Mouse (Mus musculus) left cerebral cortex, postnatal 4 days (tissue): ENCODE measurements at regions not wholly inside any gene's neighbourhood (a gene's known extent, or its start where the extent isn't known, plus 50 kb on each side); places are given as distances from the start of the nearest gene placed in this dataset.

ENCODE experiments used
- DNase-seq: peaks from one replicate; pipeline ENCODE4 v3.0.0-alpha.2; 2022
- intact Hi-C: fragments of 180-260 bp; cut with DNase I; formaldehyde crosslinking; loops from one replicate; pipeline ENCODE4 v1.15.1; 2025

- DNase-seq = no peak
- intact Hi-C loops = no loop called here
Observed at GRCm38 (mm10) chr5:4697346-4698095, 60.3 kb downstream of the Fzd1 start.

DNA sequence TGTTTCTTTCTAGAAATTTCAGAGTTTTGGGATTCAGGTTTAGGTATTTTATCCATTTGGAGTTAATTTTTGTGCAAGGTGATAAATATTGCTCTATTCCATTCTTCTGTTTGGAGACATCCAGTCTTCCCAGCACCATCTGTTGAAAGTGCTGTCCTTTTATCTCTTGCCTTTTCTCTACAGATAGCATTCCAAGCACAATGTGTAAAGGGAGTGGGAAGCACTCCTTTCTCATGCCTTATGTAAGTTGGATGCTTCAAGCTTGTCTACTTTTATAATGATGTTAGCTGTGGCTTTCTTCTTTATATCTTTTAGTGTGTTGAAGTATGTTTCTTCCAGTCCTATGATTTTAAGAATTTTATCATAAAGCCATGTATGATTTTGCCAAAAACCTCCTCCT lies 61.1 kb downstream of the Fzd1 start:
- intact Hi-C loops = no loop called here

GRCm38 (mm10) chr5:4689130-4689529 lies 68.7 kb downstream of the Fzd1 start:
- no peak for DNase-seq
- intact Hi-C loops = loop anchor here (2.0 kb wide), 1 partner anchor 20 kb away; no protein-coding TSS in a partner anchor

More for the DNA sequence above, 61.1 kb downstream of the Fzd1 start:
- no peak for DNase-seq

GRCm38 (mm10) chr5:4675316-4675715 lies 82.5 kb downstream of the Fzd1 start:
- intact Hi-C loops = no loop called here
- no peak for DNase-seq

GRCm38 (mm10) chr5:4666381-4666780 lies 91.5 kb downstream of the Fzd1 start:
- DNase-seq = peak; percentile 5
- intact Hi-C loops = no loop called here

DNA sequence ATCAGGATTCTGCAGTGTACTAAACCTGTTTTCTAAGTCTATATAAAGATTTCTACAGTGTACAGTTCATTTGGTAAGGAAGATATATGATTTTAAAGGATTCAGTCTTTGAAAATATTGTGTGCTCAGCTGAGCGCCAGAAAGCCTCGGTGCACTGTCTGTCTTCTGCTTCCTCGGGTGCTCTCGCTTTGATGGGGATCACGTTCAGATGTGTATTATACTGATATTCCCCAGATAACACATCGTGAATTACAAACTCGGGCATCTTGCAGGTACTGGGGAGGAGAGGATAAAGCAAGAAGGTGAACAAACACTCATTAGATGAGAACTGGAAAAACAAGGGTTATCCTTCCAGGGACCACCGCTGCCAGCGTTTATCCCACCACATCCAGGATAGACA lies 91.9 kb downstream of the Fzd1 start:
- DNase-seq = no peak
- intact Hi-C loops = no loop called here

GRCm38 (mm10) chr5:4664918-4665317 lies 92.9 kb downstream of the Fzd1 start:
- no peak for DNase-seq
- intact Hi-C loops = no loop called here

DNA sequence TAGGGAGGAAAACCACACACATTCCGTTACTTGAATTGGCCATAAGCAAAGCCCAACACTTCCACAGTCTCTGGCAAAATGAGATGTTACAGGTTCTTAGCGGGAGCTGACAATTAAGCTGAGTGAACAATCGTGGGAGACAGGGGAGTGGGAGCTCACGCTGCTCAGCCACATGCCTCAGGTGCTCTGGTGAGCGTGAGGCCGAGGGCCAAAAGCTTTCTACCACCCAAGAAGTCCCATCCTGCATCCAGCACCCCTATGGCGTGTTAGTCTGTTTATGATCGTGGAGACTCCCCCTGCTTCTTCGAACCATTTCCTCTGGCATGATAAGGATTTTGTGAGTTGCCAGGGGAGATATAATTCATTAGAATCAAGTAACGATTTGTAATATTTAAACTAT lies 93.3 kb downstream of the Fzd1 start:
- DNase-seq = peak; percentile 64
- intact Hi-C loops = no loop called here

- no peak for DNase-seq
- intact Hi-C loops = no loop called here
Observed at GRCm38 (mm10) chr5:4662198-4662585, 95.6 kb downstream of the Fzd1 start.

DNA sequence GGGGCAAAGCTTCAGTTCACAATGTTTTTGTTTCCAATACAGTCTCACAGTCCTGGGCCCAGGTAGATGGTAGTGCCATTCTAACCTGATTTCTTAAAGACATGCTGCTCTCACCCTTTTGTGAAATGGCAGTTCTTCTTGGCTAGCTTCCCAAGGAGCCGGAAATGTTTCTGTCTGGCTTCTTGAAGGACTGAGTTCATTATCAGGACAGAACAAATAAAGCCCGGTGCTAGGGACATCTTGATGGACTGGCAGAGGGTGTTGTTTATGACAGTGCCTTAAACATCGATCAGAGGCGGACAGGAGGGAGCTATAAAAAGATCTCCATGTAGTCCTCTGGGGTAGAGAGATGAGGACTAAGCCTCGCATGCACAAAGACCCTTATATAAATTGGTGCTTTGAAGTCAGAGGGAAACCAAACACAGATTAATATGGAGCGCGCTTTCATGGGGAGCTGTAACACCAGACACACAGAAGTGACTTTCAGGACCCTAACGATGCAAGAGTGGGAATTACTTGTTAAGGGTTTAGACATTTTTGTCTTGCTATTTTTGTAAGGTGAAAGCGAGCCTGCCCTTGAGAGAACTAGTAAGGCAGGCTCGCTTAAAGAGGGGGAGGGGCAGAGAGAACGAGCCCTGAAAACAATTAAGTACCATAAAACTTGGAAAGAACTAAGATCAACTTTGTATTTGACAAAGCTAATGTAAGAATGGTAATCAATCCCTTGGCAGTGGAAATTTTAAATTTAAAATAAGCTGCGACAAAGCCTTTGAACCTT lies 96.2 kb downstream of the Fzd1 start:
- intact Hi-C loops = no loop called here

GRCm38 (mm10) chr5:4657982-4658381 lies 99.9 kb downstream of the Fzd1 start:
- DNase-seq = no peak
- intact Hi-C loops = no loop called here

More for the DNA sequence above, 96.2 kb downstream of the Fzd1 start:
- DNase-seq = no peak

DNA sequence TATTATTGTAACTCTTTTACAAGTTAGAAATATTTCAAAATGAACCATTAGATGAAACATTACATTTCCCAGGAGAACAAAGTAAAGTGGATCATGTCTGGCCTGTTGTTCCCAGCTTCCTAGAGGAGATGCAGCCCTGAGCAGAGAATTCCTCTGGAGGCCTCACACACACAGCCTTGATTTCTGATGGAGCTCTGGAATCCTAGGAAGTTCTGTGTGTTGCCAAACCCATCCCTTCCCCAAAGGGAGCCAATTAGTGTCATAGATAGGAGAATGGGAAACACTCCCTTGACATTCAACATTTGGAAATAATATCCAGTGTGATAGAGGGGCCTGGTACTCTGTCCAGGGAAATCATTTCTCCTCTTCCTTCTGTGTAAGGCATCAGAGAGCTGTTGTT lies 103.6 kb downstream of the Fzd1 start:
- intact Hi-C loops = no loop called here
- DNase-seq = no peak

GRCm38 (mm10) chr5:4651167-4651955 lies 106.5 kb downstream of the Fzd1 start:
- intact Hi-C loops = no loop called here

DNA sequence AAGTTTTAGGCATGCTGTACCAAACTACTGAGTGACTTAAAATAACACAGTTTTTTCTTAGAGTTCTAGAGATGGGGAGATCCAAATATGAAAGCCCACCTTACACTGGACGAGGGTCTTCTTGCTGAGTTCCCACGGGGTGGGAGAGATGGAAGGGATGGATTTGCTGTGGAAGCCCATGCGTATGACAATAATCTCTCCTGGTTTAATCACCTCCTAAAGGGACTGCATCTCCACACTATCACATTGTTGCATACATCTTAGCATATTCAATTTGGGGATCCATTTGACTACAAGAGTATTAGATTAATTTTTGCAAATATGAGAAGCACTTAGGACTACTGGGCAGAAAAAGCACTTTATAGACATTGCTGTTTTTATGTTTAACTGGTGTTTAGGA lies 107.1 kb downstream of the Fzd1 start:
- no peak for DNase-seq
- intact Hi-C loops = no loop called here

More at GRCm38 (mm10) chr5:4651167-4651955, 106.5 kb downstream of the Fzd1 start:
- no peak for DNase-seq

- no peak for DNase-seq
Observed at GRCm38 (mm10) chr5:4649858-4650556, 107.8 kb downstream of the Fzd1 start.

DNA sequence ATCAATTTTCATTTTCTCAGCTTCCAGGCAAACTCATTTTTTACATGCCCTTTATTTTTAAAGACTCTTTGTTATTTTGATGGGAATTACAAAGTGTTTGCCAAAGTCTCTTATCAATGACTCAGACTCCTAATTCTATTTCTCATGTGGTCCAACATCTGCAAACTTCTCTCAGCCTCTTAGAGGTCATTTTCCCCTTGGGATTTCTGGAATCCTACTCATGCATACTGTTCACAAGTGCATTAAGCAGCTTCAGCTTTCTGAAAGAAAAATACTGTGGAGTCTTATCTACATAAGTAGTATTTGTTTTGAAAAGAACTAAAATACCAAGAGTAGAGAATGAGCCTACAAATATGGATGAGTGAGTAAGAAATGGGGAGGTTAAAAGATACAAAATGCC lies 116.8 kb downstream of the Fzd1 start:
- intact Hi-C loops = no loop called here
- DNase-seq = no peak

More at GRCm38 (mm10) chr5:4649858-4650556, 107.8 kb downstream of the Fzd1 start:
- intact Hi-C loops = no loop called here

DNA sequence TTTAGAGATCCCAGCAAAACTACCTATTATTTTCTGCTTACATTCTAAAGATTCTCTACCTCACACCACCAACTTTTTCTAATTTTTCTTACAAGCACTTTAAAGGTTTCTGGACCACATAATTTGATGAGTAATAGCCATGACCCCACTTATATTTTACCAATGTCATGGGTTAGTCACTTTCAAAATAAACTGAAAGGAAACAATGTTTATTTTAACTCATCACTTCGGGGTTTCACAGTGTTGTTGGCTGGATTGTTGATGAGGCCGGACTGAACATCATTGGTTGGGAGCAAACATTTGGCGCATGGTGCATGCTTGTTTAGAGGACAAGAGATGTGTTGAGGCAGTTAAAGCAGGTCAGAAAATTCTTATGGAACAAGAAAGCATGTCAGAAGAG lies 124.1 kb downstream of the Fzd1 start:
- no peak for DNase-seq
- intact Hi-C loops = no loop called here

GRCm38 (mm10) chr5:4625206-4625605 lies 132.6 kb downstream of the Fzd1 start:
- intact Hi-C loops = no loop called here
- DNase-seq = no peak

GRCm38 (mm10) chr5:4623625-4624024 lies 134.2 kb downstream of the Fzd1 start:
- intact Hi-C loops = no loop called here

GRCm38 (mm10) chr5:4620513-4621210 lies 137.2 kb downstream of the Fzd1 start:
- no peak for DNase-seq
- intact Hi-C loops = no loop called here

More at GRCm38 (mm10) chr5:4623625-4624024, 134.2 kb downstream of the Fzd1 start:
- no peak for DNase-seq
